Mouse (Mus musculus): Measurements from ENCODE around the gene Gcc1.

DNA sequence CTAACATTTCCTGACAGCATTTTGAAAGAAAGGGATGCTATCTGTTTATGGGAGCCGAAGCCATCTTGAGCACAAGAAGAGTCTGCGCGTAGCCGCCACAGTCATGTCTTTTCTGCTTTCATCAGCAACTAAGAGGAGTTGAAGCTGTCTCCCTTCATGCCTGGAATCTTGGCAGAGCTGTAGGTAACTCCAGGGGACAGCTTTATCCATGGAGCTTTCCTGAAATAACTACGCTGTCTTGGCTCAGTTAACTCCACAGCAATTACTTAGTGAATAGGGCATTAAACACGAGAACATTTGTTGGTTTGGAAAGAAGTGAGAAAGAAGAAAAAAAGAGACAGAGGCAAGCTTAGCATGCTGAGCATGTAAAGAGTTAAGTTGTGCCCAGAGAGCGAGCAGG lies 19.7 kb upstream of the Gcc1 start:
- TF ChIP-seq CTCF (conservative IDR thresholded peaks at IDR 0.05; ENCODE audit: low read length) (no peak), NANOG (IDR thresholded peaks at IDR 0.05; ENCODE audit: borderline replicate concordance, low read length) (no peak)

Measured in E14TG2a.4 (cell line).